Mouse (Mus musculus) left cerebral cortex, postnatal 25 days (tissue): ENCODE results near the gene Gli3. TPM values are rescaled to one million over a fixed set of nuclear protein-coding genes. Genes with fewer than 3 reads are reported as not detected.
A peak's percentile ranks its signal among the peaks of the same experiment; 100 is the strongest.

Experiments used
- DNase-seq, 2 experiments: peaks; one replicate each; pipeline ENCODE4 v3.0.0; 2022; ENCODE audit warnings: low spot score in 2 of 2, mixed read lengths in 1 of 2
- intact Hi-C: fragments of 180-260 bp; cut with DNase I; formaldehyde crosslinking; loops from one replicate; pipeline ENCODE4 v1.15.1; 2025
- total RNA-seq, 2 experiments: library from RNA; stranded (reverse); gene quantifications; 2 replicates each; pipeline ENCODE4 v1.2.3; 2021

Gli3 gene
- total RNA-seq, 2 experiments from 2014 or later: 8.2 to 11.4 TPM

DNA sequence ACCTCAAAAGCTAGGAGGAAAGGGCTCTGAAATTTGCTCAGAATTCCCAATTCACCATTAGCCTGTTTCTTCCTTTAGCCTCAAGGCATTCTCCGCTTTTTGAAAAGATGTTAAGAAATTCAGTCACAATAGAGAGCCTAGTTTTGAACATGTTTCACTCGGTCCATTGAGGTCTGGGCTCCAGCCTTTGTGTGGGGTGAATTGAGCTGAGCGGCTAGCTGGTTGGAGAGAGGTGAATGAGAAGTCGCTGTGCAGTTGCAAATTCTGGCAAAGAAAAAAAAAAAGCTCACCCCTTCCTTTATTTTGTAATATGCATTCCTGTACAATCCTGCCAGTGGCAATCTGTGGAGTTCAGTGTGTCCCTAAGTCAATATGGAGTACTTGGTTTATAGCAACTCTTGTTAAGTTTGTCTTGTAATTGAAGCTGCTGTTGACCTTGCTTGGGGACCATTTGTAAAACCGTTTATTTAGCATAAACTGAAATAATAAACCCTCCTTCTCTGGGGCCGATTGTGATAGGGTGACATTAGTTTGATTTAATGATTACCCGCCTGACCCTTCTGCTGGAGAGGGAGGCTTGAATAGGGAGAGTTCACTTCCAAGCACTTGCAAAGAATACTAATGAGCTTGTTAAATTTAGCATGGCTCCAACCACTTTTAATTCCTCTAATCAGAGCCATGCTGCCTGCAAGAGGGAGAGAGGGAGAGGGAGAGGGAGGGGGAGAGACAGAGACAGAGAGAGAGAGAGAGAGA is 81.0 kb downstream of the Gli3 start:
- intact Hi-C loops: loop anchor here (5.0 kb wide), 1 partner anchor 82 kb away; the partner anchor contains the start of gene Gli3
- DNase-seq: peak in 1 of 2 experiments; percentile 47

DNA sequence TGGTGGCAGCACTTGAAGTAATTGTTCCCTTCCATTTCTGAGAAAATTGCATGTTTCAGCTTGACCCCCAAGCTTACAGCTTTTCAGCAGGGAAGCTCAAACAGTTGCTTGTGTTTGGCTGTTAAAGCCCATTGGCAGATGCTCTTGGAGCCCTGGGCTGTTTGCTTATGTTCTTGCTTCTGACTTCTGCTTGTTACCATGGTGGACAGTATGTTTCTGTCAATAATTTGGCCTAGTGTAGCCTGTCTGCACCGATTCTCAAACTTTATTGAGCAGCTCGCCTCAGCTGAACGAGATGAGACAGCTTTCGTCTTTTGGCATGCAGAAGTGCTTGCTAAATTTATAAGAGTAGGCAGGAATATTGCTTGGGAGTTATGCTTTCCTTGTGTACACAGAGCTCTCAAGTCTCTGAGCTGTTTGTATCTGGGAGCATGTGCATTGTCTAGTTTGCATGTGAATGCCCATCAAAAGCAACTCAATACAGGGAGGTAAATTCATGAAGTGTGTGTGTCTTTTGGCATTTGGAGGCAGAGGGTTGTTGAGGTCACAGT is 82.4 kb downstream of the Gli3 start:
- intact Hi-C loops: no loop called here
- peak in 1 of 2 experiments; percentile 50 for DNase-seq

DNA sequence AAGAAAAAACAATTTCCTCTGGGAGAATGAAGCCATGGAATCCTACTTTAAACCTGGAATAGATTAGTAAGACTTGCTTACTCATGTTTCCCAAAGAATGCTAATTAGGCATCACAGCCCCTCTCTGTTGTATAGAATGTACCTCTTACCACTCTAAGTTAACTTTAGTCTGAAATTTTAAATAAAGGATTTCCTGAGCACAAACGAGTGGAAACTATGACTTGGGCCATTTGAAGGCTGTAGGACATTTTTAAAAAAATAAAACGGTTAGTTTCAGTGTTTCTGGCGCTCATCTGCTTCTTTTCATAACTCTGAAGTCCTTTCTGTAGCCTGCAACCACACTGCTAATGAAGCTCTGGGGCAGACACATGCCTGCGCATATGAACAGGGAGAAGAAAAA is 83.2 kb downstream of the Gli3 start:
- DNase-seq: no peak
- intact Hi-C loops: no loop called here

DNA sequence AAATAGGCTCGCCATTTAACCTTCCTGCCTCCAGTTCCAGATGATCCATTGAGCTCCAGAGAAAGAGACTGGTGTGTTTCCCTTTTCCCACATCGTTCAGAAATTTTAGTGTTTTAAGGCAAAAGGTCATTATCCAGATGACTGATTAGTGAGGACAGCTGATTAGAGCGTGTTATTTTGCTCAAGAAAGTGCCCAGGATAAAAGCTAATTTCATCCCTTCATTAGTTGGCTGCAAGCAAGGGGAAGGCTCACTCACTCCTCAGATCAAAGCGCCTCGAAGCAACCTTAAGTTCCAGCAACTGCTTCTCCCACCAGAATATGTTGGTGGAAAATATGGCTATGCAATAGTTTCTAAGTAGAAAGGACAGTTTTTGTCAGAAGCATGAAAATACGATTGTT is 86.4 kb downstream of the Gli3 start:
- no peak for DNase-seq
- intact Hi-C loops: no loop called here

DNA sequence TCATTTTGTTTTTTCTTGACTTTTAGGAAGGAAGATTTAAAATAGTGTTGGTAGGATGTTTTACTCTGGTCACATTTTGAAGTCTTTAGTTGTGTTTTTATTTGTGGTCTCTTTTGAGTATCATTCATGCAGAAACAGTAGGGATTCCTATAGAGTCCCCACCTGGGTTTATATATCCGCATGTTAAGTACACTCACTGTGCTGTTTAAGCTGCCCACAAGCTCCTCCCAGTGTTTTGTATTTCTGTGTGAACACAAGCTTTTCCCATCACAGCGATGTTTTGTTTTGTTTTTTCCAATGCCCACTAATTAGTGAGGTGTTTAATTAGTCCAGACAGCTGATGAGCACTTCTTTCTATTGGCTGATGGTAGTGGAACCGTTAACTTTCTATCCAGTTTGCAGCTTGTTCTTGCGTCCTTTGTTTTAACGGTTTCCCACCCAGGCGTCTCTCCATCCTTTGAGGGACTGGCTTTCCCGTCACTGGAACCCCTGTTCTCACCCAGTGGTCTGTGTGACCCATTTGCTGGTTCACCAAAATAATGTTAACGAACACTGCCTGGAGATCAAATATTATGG is 87.1 kb downstream of the Gli3 start:
- intact Hi-C loops: no loop called here
- DNase-seq: no peak

DNA sequence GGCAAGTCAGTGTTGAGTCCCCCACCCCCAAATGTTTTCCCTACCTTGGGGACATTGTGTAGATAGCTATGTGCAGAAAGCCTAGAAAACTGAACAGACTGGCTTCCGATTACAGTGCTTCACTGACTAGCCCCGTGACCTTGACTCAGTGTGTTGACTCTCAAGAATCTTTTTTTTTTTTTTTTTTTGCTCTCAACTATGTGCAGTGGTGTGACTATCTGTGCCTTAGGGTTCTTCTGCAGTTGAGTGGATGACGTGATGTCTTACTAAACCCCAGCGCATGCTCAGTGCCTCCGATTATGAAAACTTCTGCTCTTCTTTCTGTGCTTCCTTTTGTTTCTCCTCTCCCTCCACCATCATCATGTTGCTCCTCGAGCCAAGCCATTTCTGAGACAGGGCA is 87.7 kb downstream of the Gli3 start:
- intact Hi-C loops: no loop called here
- no peak for DNase-seq

DNA sequence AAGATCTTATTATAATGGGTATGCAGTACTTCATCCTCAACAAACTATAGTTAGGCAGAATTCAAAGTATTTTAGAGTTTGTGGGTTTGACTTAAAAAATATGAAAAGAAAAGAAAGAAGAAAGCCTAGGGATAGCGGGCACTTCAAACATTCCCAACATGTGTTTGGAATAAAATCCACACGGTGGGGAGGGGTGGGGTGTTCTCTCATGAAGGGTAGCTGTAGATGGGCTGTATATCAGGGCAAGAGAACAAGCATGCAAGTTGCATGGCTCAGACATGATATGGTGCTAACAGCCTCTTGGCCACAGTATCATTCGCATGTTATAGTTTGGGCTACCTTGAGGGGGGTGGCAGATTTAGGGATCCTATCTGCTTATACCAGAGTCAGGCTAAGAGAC is 89.0 kb downstream of the Gli3 start:
- DNase-seq: no peak
- intact Hi-C loops: no loop called here

DNA sequence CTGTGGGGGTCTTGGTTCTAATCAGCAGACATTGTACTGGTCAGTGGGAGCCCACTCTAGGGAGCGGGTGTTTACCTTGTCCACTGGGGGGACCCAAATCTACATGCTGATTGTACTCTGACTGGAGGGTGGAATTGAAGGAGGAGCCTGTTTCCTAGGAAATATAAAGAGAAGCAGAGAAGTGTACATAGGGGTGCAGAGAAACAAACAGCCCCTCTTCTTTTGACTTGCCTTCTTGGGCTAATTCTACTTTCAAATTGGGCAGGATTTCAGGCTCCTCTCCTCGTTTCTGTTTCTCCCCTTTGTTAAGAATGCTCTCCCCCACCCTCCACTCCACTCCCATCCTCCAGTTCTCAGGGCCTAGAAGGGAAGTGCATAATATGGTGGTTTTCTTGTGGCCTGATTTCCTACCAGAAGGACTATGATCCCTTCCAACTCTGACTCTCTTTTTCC is 93.6 kb downstream of the Gli3 start:
- intact Hi-C loops: no loop called here
- peak in 1 of 2 experiments; percentile 36 for DNase-seq

DNA sequence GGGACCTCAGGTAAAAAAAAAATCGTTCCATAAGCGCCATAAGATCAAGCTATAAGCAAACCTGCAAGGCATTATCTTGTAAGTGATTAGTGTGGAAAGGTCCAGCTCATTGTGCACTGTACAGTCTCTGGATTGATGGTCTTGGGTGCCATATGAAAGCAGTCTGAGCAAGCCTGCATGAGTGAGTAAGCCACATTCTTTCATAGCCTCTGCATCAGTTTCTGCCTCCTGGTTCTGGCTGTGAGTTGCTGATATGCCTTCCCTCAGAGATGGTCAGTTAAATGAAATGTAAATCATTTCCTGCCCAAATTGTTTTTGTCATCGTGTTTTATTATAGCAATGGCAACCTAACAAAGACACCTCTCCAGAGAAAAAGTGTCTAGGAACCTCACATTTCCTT is 98.4 kb downstream of the Gli3 start:
- DNase-seq: no peak
- intact Hi-C loops: no loop called here

DNA sequence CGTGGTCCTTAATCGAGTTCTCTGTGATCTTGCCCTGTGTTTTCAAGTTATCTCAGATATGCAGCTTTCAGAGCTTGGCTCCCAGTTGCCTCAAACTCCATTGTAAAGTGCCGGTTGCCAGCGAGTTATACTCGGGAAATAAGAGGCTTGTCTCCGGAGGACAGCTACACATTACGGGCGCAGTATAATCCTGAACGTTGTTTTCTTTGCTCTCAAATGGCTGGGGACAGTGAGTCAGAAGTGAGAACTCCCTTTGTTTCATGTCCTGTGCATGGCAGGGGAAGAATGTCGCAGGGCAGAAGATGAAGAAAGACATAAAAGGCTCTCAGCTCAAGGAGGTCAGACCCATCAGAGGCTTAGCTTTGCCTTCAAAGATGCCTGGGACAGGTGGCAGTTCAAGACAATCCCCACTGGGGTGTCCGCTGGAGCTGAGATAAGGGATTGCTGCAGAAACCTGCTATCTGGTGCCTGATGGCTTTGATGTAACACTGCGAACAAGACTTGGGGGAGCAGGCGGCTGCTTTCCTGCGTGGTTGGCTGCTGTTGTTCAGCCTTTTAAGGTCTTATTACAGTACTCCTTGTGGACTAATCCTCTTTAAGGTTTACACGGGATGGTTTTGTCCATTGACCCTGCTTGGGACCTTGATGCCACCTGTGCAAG is 108.0 kb downstream of the Gli3 start:
- DNase-seq: peak in 1 of 2 experiments; percentile 11
- intact Hi-C loops: no loop called here

DNA sequence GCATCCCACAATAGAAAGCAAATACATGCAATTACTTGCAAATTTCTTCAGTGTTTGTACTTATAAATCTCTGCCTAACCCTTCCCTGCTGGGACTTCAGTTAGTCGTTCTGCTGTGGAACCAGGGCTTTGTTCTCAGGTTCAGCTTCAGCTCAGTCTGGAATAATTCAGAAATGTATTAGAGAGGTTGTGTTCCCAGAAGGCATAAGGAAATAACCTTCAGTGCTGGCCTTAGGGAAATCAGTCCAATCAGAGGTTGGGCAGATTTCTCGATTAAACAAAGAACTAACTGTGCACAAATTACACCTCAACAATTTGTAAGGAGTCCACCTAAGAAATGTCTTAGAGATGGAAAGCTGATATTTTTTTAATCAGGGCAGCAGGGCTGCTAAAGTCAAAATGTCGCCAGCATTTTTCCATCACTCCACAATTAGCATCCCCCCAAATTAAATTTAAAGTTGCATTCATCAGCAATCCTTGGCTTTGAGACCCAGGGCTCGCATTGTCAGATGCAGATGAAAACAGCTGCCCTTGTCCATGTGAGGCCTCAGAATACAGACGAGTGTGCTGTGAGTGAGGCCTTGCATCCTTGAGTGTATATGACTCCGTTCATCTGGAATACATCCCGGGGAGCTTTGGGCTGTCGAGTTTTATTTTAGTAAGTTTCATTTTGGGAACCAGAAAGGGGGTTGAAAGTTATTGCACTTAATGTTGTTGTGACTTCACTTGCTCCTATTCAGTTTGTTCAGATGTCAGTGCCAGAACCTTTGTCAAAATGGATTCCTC is 114.3 kb downstream of the Gli3 start:
- DNase-seq: no peak
- intact Hi-C loops: no loop called here

DNA sequence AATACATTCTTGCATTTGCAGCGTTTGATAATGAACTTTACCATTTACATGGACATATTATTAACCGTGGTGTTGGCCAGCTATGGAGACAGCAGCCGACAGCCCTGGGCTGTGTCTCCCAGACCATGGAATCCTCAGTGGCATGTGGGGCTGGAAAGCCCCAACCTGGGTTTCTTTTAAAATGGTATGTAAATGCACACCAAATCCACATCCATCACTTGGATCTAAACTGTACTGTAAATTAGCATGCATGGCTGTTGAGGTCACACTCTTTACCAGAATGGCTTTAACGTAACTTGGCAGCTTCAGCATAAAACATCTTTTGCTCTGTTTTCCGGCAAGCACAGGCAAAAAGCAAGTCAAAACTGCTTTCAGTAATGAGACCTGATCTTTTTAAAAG is 117.4 kb downstream of the Gli3 start:
- intact Hi-C loops: no loop called here
- no peak for DNase-seq

DNA sequence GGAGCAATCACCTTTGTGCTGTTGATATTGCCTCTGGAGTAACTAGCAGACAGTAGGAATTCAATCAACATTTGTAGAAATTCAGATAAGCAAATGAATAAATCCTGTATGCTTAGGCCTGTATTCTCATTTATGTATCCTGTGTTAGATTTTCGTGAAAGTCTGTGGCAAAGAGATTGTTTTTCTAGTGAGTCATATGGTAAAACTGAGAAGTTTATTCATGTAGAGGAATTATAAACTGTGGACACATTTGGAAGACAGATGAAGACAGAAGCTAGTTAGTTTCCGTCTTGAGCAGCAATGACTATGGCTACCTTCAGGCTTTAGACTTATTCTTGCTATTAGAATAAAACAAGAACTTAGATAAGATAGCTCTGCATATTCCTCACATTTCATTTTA is 122.9 kb downstream of the Gli3 start:
- DNase-seq: no peak
- intact Hi-C loops: no loop called here

DNA sequence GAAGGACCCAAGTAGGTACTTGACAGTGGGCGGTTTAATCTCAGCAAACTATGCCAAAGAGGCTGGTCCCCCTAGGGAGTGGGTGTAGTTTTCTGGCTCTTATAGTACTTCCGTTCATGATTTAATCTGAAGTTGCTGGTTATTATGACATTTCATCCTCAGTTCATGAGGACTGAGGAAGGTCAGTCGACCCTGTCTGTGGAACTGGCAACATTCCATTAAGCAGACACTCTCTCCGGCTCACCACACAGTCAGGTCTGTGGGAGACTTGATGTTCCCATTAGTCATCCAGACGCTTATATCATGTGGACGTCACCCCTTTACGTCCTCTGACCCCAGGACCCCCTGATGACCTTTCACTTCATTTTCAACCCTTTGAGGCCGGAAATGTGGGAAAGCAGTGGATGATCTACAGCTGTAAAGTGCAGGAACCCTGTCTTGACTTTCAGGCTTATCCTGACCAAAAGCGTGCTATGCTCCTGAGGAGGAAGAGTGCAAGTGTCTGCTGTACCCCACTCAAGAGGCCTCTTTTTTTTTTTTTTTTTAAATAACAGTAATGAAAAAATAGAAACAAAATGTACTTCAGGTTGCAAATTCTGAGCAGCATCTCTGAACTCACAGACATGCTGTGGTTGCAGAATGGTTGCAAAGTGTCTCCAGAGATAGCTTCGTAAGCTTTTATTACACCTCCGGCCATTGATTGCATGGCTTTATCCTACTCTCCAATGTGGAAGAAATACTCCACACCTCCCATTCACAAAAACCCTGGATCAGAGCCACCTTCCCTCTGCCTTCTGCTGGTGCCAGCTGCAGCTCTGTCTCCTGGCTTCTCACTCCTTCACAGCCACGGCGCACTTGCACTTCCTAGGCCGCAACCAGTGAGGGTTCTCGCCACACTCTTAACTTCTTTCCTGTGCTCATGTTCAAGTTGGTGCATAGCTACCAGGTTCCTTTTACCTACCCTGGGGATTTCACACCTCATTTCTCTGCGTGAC is 125.5 kb downstream of the Gli3 start:
- intact Hi-C loops: no loop called here
- DNase-seq: peak in 1 of 2 experiments; percentile 74

DNA sequence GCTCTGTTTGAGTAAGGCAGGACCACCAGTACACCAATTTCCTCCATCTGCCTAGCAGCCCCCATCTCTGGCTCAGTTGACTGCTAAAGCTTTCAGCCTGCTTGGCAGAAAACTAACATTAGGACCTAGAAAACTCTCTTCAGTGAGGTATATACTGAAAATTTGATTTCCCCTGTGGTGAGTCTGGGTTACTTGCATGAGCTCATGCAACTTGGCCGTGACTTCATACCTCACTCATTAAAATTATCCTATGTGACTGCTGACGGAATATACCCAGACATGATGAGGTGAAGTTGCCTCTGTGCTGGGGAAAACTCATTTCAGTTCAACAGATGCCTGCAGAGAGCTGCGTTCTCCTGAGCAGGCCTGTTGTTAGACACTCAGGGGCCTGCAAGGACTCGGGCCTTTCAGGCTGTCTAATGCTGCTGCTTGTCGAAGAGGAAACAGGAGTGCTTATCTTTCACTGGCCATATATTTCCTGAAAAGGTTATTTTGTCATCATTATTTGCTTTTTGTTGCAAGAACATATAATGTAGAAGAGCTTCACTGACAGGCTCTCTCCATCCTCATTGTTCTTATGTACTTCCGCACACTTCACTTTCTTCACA is 127.4 kb downstream of the Gli3 start:
- intact Hi-C loops: no loop called here
- no peak for DNase-seq

DNA sequence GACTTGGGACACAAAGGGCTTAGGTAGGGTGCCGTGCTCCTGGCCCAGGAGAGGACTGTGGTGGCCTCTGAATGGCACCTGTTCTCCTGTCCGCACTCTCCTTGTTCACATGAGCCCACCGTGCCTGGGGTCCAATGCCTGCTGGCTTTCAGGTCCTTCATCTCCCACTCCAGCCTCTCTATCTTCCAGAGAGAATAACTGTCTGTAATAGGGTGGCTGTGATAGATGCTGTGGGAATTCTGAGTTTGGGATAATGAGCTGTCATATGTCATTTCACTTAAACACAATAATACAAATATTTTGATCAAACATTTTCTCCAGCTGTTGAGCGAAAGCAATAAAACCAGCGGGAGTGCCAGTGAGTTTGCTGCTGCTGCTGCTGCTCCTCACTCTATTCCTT is 133.6 kb downstream of the Gli3 start:
- no peak for DNase-seq
- intact Hi-C loops: no loop called here

DNA sequence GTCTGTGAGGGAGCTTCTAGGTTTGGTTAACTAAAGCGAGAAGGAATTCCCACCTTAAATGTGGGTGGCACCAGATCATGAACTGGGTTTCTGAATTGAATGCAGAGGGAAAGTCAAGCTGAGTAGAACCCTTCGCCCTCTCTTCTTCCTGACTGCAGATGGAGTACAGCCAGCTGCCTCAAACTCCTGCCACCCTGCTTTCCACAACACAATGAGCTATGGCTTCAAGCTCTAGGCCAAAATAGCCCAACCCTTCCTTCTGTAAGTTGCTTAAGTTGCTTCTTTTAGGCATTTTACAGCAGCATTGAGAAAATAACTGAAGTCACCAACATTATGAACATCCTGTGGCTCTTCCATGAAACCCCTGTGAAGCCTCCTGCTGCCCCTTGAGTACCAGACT is 136.7 kb downstream of the Gli3 start:
- intact Hi-C loops: no loop called here
- no peak for DNase-seq

DNA sequence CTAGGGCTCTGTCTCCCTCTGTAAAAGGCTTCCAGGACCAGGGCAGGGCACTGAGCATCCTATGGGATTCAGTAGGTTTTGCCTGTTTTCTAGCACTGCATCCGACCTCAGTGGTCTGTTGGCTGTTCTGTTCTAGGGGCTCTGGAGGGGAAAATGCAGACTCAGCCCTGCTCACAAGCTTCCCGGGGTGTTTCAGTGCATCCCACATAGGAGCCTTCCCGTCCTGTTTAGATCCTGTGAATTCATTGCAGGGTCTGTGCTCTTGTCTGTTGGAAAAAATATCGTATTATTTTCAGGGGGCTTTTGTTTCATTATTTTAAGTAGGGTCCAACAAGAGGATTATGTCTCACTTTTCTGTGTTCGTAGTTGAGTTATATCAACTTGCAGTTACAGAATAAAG is 139.1 kb downstream of the Gli3 start:
- intact Hi-C loops: no loop called here
- no peak for DNase-seq
